Mouse (Mus musculus): ENCODE results near the gene Tbc1d10a. TPM values are rescaled to one million over a fixed set of nuclear protein-coding genes. Genes with fewer than 3 reads are reported as not detected.

Tbc1d10a gene
- polyA plus RNA-seq (2014; fragmentation: Illumina TruSeq; extraction: RNeasy Lipid Tissue Mini Kit (QIAGEN cat#74804); ENCODE audit: low read depth, low replicate concordance), result not detected

DNA sequence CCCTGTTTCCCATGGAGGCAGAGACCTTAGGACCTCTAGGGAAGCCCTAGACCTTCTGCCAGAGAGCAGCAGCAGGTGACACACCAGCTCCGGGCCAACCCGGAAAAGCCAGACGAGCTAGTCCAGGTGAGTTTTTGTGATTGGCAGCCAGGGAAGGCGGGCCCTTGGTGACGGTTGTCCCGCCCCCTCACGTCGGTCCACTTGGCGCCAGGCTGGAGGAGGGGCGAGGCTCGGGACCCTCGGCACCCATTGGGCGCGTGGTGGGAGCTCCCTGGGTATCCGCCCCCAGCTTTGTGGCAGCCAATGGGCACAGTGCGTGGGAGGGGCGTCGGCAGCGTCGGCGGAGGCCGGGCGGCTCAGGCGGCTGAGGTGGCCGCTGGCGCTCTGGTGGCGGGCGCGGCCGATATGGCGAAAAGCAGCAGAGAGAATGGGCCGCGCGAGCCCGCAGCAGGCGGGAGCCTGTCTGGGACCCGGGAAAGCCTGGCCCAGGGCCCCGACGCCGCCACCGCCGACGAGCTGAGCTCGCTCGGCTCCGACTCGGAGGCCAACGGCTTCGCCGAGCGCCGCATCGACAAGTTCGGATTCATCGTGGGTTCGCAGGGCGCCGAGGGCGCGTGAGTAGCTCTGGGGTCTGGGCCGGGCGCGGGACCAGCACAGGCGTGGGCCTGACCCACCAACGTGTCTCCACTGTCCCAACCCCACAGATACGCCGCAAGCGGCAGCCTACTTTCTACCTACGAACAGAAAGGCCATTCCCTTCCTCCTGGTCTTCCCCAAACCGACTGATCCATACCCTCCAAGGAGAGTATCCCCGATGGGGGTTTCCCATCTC is at the start of gene Tbc1d10a:
Gene Tbc1d10a, plus strand, starts transcription at position 304 of the 832 bp plus-strand sequence.

GRCm38 (mm10) chr11:4159808-4160708 is 26.5 kb upstream of the Tbc1d10a start, which contains the start of the genes Ccdc157 and Sf3a1:
TSS of gene Ccdc157 (minus strand) at chr11:4160293.
TSS of gene Sf3a1 (plus strand) at chr11:4160350.

DNA sequence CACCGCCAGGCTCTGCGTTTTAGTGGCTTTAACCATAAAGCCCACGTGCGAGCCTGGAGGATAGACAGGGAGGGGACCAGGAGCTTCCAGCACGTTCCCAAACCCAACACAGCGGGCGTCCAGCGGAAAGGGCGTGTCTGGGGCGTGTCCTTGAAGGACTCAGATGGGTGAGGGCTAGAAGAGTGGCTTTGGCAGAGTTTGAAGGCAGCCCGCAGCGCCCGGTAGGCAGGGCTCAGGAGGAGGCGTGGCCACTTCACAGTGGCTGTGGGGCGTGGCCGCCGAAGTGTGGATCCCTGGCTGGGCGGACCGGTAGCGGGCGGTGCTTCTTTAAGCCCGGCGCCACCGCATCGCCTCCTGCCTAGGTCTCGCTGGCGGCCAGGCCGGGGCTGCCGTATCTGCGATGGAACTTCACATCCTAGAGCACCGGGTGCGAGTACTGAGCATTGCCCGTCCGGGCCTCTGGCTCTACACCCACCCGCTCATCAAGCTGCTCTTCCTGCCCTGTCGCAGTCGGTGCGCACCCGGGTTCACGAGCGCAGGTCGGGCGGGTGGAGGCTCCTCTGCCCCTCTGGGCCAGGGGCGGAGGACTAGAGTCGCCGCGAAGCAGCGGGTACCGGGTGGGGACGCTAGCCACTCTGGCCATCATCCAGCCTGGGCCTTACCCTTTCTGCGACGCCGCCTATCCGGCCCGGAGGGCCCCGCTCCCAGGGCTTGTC is 31.5 kb downstream of the Tbc1d10a start, which contains the start of gene Castor1:
Gene Castor1, plus strand, starts transcription at position 312 of the 716 bp plus-strand sequence.

DNA sequence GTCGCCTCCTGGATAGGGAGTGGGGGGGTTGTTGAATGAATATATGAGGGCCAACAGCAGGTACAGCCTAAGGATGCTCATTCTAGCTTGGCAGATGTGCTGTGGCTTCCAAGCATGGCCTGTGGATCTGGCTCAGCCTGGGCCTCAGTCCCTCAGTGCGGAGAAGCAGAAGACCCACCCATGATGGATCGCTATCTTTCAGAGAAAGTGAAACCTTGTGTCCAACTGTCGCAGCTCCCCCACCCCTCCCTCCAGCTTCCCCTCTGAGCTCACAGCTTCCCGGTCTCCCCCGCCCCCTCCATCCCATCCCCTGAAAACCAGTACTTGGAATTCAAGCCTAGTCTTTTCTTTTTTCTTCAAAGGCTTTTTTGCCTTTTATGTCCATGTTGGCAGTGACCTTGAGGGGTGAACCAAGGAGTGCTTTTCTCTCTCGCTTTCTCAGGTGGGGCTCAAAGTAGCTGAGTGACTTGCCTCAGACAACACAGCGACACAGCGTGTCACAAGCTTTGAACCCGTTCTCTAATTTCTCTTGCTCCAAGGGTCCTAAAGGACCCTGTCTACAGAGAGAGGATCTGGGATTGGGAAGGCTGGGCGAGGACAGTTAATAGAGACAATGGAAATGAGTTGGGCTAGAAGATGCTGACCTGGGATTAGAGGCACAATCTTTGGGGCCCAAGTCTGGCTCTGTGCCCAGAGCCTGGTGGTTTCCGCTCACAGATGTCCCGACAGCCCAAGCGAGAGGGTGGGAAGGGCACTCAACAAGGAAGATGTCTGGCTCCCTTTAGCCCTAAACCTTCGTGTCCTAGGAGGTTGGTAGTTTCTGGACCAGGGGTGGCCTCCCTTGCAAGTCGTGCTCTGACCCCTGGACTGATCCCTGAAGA is 49.3 kb downstream of the Tbc1d10a start, which contains the start of gene Osm:
Gene Osm, plus strand, starts transcription at position 756 of the 881 bp plus-strand sequence.

DNA sequence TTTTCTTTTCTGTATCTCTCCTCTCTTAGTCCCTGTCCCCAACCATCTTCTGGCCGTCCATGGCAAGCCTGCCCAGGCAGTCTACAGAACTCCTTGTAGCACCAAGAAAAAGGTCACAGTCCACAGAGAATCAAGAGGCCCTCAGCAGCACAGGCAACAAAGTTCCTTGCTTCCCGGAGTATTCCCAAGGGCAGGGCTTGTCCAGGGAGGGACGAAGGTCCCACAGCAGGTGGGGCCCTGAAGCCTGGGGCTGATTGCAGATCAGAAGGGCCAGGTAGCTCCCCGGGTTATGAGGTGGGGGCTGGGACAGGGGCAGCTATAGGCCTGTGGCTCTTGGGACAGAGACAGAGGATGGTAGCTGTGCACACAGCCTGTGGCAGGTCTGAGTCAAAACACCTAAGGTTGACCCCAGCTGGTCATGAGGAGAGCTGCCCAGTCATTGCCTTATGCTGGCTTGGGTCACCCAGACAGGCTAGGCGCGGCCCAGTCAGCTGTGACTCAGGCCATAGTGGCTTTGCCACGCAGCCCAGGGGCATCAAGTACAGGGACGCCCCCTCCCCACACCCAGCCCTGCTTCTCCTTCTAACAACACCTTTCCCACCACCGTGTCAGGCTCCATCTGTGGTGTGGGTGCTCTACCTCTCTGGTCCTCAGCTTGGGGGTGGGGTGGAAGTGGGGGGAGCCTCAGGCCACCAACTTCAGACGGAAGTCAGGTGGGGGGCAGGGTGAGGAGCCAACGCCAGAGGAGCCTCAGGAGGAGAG is 70.4 kb downstream of the Tbc1d10a start, which contains the start of gene Lif:
Gene Lif, plus strand, starts transcription at position 712 of the 762 bp plus-strand sequence.

Other genes with a start within 250 kb of the Tbc1d10a start
- gene Pes1, start 222.8 kb upstream of the Tbc1d10a start, polyA plus RNA-seq (2014; fragmentation: Illumina TruSeq; extraction: RNeasy Lipid Tissue Mini Kit (QIAGEN cat#74804); ENCODE audit: low read depth, low replicate concordance), result 20.8 TPM
- gene 4930556J24Rik, start 210.0 kb upstream of the Tbc1d10a start, polyA plus RNA-seq (2014; fragmentation: Illumina TruSeq; extraction: RNeasy Lipid Tissue Mini Kit (QIAGEN cat#74804); ENCODE audit: low read depth, low replicate concordance), result not detected
- gene Gal3st1, start 203.2 kb upstream of the Tbc1d10a start, polyA plus RNA-seq (2014; fragmentation: Illumina TruSeq; extraction: RNeasy Lipid Tissue Mini Kit (QIAGEN cat#74804); ENCODE audit: low read depth, low replicate concordance), result not detected
- 0.47 TPM for gene Sec14l4, start 155.3 kb upstream of the Tbc1d10a start, polyA plus RNA-seq (2014; fragmentation: Illumina TruSeq; extraction: RNeasy Lipid Tissue Mini Kit (QIAGEN cat#74804); ENCODE audit: low read depth, low replicate concordance)
- gene Sec14l3, start 121.9 kb upstream of the Tbc1d10a start, polyA plus RNA-seq (2014; fragmentation: Illumina TruSeq; extraction: RNeasy Lipid Tissue Mini Kit (QIAGEN cat#74804); ENCODE audit: low read depth, low replicate concordance), result not detected
- 6.5 TPM for gene Mtfp1, start 91.3 kb upstream of the Tbc1d10a start, polyA plus RNA-seq (2014; fragmentation: Illumina TruSeq; extraction: RNeasy Lipid Tissue Mini Kit (QIAGEN cat#74804); ENCODE audit: low read depth, low replicate concordance)
- 0.82 TPM for gene Sec14l2, start 63.4 kb upstream of the Tbc1d10a start, polyA plus RNA-seq (2014; fragmentation: Illumina TruSeq; extraction: RNeasy Lipid Tissue Mini Kit (QIAGEN cat#74804); ENCODE audit: low read depth, low replicate concordance)
- gene Rnf215, start 51.6 kb upstream of the Tbc1d10a start, polyA plus RNA-seq (2014; fragmentation: Illumina TruSeq; extraction: RNeasy Lipid Tissue Mini Kit (QIAGEN cat#74804); ENCODE audit: low read depth, low replicate concordance), result 4.8 TPM
- gene Ccdc157, start 26.5 kb upstream of the Tbc1d10a start, polyA plus RNA-seq (2014; fragmentation: Illumina TruSeq; extraction: RNeasy Lipid Tissue Mini Kit (QIAGEN cat#74804); ENCODE audit: low read depth, low replicate concordance), result 4.5 TPM
- gene Sf3a1, start 26.4 kb upstream of the Tbc1d10a start, polyA plus RNA-seq (2014; fragmentation: Illumina TruSeq; extraction: RNeasy Lipid Tissue Mini Kit (QIAGEN cat#74804); ENCODE audit: low read depth, low replicate concordance), result 17.6 TPM
- gene Castor1, start 31.4 kb downstream of the Tbc1d10a start, polyA plus RNA-seq (2014; fragmentation: Illumina TruSeq; extraction: RNeasy Lipid Tissue Mini Kit (QIAGEN cat#74804); ENCODE audit: low read depth, low replicate concordance), result not detected
- not detected for gene Osm, start 49.6 kb downstream of the Tbc1d10a start, polyA plus RNA-seq (2014; fragmentation: Illumina TruSeq; extraction: RNeasy Lipid Tissue Mini Kit (QIAGEN cat#74804); ENCODE audit: low read depth, low replicate concordance)
- not detected for gene Lif, start 70.8 kb downstream of the Tbc1d10a start, polyA plus RNA-seq (2014; fragmentation: Illumina TruSeq; extraction: RNeasy Lipid Tissue Mini Kit (QIAGEN cat#74804); ENCODE audit: low read depth, low replicate concordance)